Mouse (Mus musculus) lung, adult 2 months (tissue): ENCODE measurements around the gene Galnt7.
A peak's percentile ranks its signal among the peaks of the same experiment; 100 is the strongest.

ENCODE experiments used
- CTCF ChIP-seq: fragments of 200-500 bp; IDR thresholded peaks from 2 replicates; pipeline ENCODE4 v1.5.1; 2011; ENCODE audit warnings: mild to moderate bottlenecking, low read length, control low read depth; ENCODE audit not compliant: insufficient read depth
- POLR2A ChIP-seq: fragments of 200-500 bp; IDR thresholded peaks from 2 replicates; pipeline ENCODE4 v1.6.1; 2011; ENCODE audit warnings: low read depth, mild to moderate bottlenecking, control low read depth, low read length, borderline replicate concordance; ENCODE audit errors: extremely low read depth

GRCm38 (mm10) chr8:57503641-57504040 is 149.2 kb downstream of the Galnt7 start:
- peak; percentile 83 for TF ChIP-seq CTCF
- TF ChIP-seq POLR2A: no peak
